9 mouse cellular contexts compared by ENCODE assay signal in genomic region chr5:139793338-139794089, GRCm38 (mm10). TPM values are rescaled to one million over a fixed set of nuclear protein-coding genes. Genes with fewer than 3 reads are reported as not detected.
DNase-seq lines count a peak whose midpoint lies in the region; ATAC-seq and TF ChIP-seq lines count a peak whose summit lies in the region.
"Had no signal": no experiment of that assay in that cellular context is flagged by ENCODE, and none has a peak within 500 bp of the region (broad histone marks: within the 10 kb centered on the region; RNA-seq: fewer than 3 reads in every experiment).

No protein-coding gene starts in this region.

- 14% methylated on average over 11 of the region's 11 CpGs for WGBS in intestine, embryonic 15.5 days
- 24% methylated on average over 11 of the region's 11 CpGs for WGBS in lung, embryonic 14.5 days

- peak; percentile 39 for ATAC-seq in intestine, embryonic 15.5 days
- ATAC-seq in lung, embryonic 14.5 days (ENCODE audit: insufficient read depth), result no peak

- peak overlapping the region; percentile 97 for H3K4me2 ChIP-seq in intestine, embryonic 15.5 days (replicated peaks)
- H3K4me2 ChIP-seq in lung, embryonic 14.5 days, result peak overlapping the region; percentile 100

- no peaks in the 10 kb centered on the region for H3K36me3 ChIP-seq in testis, adult 2 months (ENCODE audit: control insufficient read depth, insufficient read depth, low read length)
- H3K36me3 ChIP-seq in intestine, embryonic 15.5 days, result no peaks in the 10 kb centered on the region
- no peaks in the 10 kb centered on the region for H3K36me3 ChIP-seq in lung, embryonic 14.5 days (ENCODE audit: insufficient read depth)

- H3K27ac ChIP-seq in testis, adult 2 months (ENCODE audit: control insufficient read depth, insufficient read depth, low read depth, low read length), result peak overlapping the region; percentile 55
- H3K27ac ChIP-seq in embryonic fibroblast, embryonic 13.5 days (ENCODE audit: insufficient read depth, low read length), result peak overlapping the region; percentile 90
- H3K27ac ChIP-seq in intestine, embryonic 15.5 days, result peak overlapping the region; percentile 88
- H3K27ac ChIP-seq in lung, embryonic 14.5 days (ENCODE audit: low read depth), result peak overlapping the region; percentile 55; the same call in 1 of the 2 replicates

- H3K9me3 ChIP-seq in intestine, embryonic 15.5 days, result no peaks in the 10 kb centered on the region
- H3K9me3 ChIP-seq in lung, embryonic 14.5 days (ENCODE audit: low read depth, low read length), result no peaks in the 10 kb centered on the region

- H3K4me3 ChIP-seq in testis, adult 2 months (ENCODE audit: control insufficient read depth, low read depth, low read length), result no peak overlapping the region; the same call in 1 of the 2 replicates
- peak overlapping the region; percentile 75 for H3K4me3 ChIP-seq in embryonic fibroblast, embryonic 13.5 days (ENCODE audit: insufficient read depth, low read length)
- H3K4me3 ChIP-seq in intestine, embryonic 15.5 days (replicated peaks), result peak overlapping the region; percentile 78
- peak overlapping the region; percentile 91 for H3K4me3 ChIP-seq in lung, embryonic 14.5 days (ENCODE audit: low read depth, low read length)

- H3K27me3 ChIP-seq in testis, adult 2 months (ENCODE audit: control insufficient read depth, insufficient read depth, low read length), result no peaks in the 10 kb centered on the region
- H3K27me3 ChIP-seq in intestine, embryonic 15.5 days (replicated peaks), result no peaks in the 10 kb centered on the region
- no peaks in the 10 kb centered on the region for H3K27me3 ChIP-seq in lung, embryonic 14.5 days (ENCODE audit: insufficient read depth, low read length)

- H3K9ac ChIP-seq in intestine, embryonic 15.5 days, result peak overlapping the region; percentile 36; the same call in 1 of the 2 replicates
- peak overlapping the region; percentile 44; the same call in 1 of the 2 replicates for H3K9ac ChIP-seq in lung, embryonic 14.5 days

- peaks cover 15% of the 10 kb centered on the region for H3K4me1 ChIP-seq in testis, adult 2 months (ENCODE audit: control insufficient read depth, insufficient read depth, low read length)
- peaks cover 43% of the 10 kb centered on the region for H3K4me1 ChIP-seq in embryonic fibroblast, embryonic 13.5 days (ENCODE audit: control insufficient read depth, insufficient read depth, low read length)
- H3K4me1 ChIP-seq in intestine, embryonic 15.5 days (replicated peaks), result peaks cover 65% of the 10 kb centered on the region
- H3K4me1 ChIP-seq in lung, embryonic 14.5 days (ENCODE audit: insufficient read depth), result peaks cover 45% of the 10 kb centered on the region

- no peak for DNase-seq in testis, postnatal 10 days (ENCODE audit: low spot score)
- peak; percentile 55 for DNase-seq in lung, embryonic 14.5 days
- DNase-seq in ovary, postnatal 36 days (ENCODE audit: low spot score), result no peak
- no peak for DNase-seq in layer of hippocampus, postnatal 25 days (ENCODE audit: extremely low spot score in 1 of 2, low spot score in 1 of 2)
- DNase-seq in thymus, postnatal 14 days, result no peak

- no peak for TF ChIP-seq POLR2A in testis, adult 2 months (IDR thresholded peaks at IDR 0.05; ENCODE audit: control insufficient read depth, low read depth, low read length)
- no peak for TF ChIP-seq POLR2A in embryonic fibroblast, embryonic 13.5 days (IDR thresholded peaks at IDR 0.05; ENCODE audit: low read depth, low read length)

- no peak for TF ChIP-seq CTCF in testis, adult 2 months (IDR thresholded peaks at IDR 0.05; ENCODE audit: control insufficient read depth, insufficient read depth, insufficient replicate concordance, low read depth, low read length)
- TF ChIP-seq CTCF in embryonic fibroblast, embryonic 13.5 days (IDR thresholded peaks at IDR 0.05; ENCODE audit: borderline replicate concordance, insufficient read depth, low read length), result no peak
- TF ChIP-seq CTCF in lung, embryonic 14.5 days (IDR thresholded peaks at IDR 0.05; ENCODE audit: low read depth), result no peak

RNA-seq across cellular contexts. Expression of gene Mafk, which starts 2.2 kb away (rescaled TPM):
- polyA plus RNA-seq in testis, adult 2 months (2012; rRNA removed), result 10.8 and 14.5 TPM in 2 replicates
- polyA plus RNA-seq in embryonic fibroblast, embryonic 13.5 days (2011; ENCODE audit: insufficient read length, low read depth, missing spikeins), result 12.9 and 17.4 TPM in 2 replicates
- 17.6 and 20.7 TPM in 2 replicates for polyA plus RNA-seq in intestine, embryonic 15.5 days (2015; fragmentation: Nextera tagmentation; extraction: Ambion mirVana)
- polyA plus RNA-seq in lung, embryonic 14.5 days (2014; fragmentation: Nextera tagmentation; extraction: Ambion mirVana), result 8.0 and 10.0 TPM in 2 replicates
- 10 to 100 TPM; 10.0 to 10.6 TPM for total RNA-seq in layer of hippocampus, postnatal 25 days (2021)

RNA-seq across cellular contexts. Expression of gene Ints1, which starts 18.0 kb away (rescaled TPM):
- polyA plus RNA-seq in testis, adult 2 months (2012; rRNA removed), result 33.9 and 36.4 TPM in 2 replicates
- polyA plus RNA-seq in embryonic fibroblast, embryonic 13.5 days (2011; ENCODE audit: insufficient read length, low read depth, missing spikeins), result 40.0 and 43.6 TPM in 2 replicates
- polyA plus RNA-seq in intestine, embryonic 15.5 days (2015; fragmentation: Nextera tagmentation; extraction: Ambion mirVana), result 22.2 and 25.4 TPM in 2 replicates
- 37.6 and 39.8 TPM in 2 replicates for polyA plus RNA-seq in lung, embryonic 14.5 days (2014; fragmentation: Nextera tagmentation; extraction: Ambion mirVana)
- 100 to 1,000 TPM in 1 of 2 experiments, 10 to 100 TPM in 1; 79.4 to 103 TPM for total RNA-seq in layer of hippocampus, postnatal 25 days (2021)

RNA-seq across cellular contexts. Expression of gene Tmem184a, which starts 26.2 kb away (rescaled TPM):
- polyA plus RNA-seq in testis, adult 2 months (2012; rRNA removed), result 138 and 204 TPM in 2 replicates
- not detected in 2 replicates for polyA plus RNA-seq in embryonic fibroblast, embryonic 13.5 days (2011; ENCODE audit: insufficient read length, low read depth, missing spikeins)
- polyA plus RNA-seq in intestine, embryonic 15.5 days (2015; fragmentation: Nextera tagmentation; extraction: Ambion mirVana), result 57.7 and 68.4 TPM in 2 replicates
- polyA plus RNA-seq in lung, embryonic 14.5 days (2014; fragmentation: Nextera tagmentation; extraction: Ambion mirVana), result 8.4 and 10.5 TPM in 2 replicates
- under 1 TPM; 0.16 to 0.32 TPM for total RNA-seq in layer of hippocampus, postnatal 25 days (2021)

RNA-seq across cellular contexts. Expression of gene Gm26938, which starts 32.7 kb away (rescaled TPM):
- polyA plus RNA-seq in testis, adult 2 months (2012; rRNA removed), result not detected in 2 replicates
- polyA plus RNA-seq in embryonic fibroblast, embryonic 13.5 days (2011; ENCODE audit: insufficient read length, low read depth, missing spikeins), result not detected in 2 replicates
- 0.29 TPM in 1 of 2 replicates, not detected in the other for polyA plus RNA-seq in intestine, embryonic 15.5 days (2015; fragmentation: Nextera tagmentation; extraction: Ambion mirVana)
- not detected in 2 replicates for polyA plus RNA-seq in lung, embryonic 14.5 days (2014; fragmentation: Nextera tagmentation; extraction: Ambion mirVana)
- total RNA-seq in layer of hippocampus, postnatal 25 days (2021), result not detected
- polyA plus RNA-seq: embryonic facial prominence, embryonic 11.5 days had no signal

RNA-seq across cellular contexts. Expression of gene Psmg3, which starts 33.2 kb away (rescaled TPM):
- polyA plus RNA-seq in testis, adult 2 months (2012; rRNA removed), result 9.9 and 11.0 TPM in 2 replicates
- 15.3 and 15.8 TPM in 2 replicates for polyA plus RNA-seq in embryonic fibroblast, embryonic 13.5 days (2011; ENCODE audit: insufficient read length, low read depth, missing spikeins)
- polyA plus RNA-seq in intestine, embryonic 15.5 days (2015; fragmentation: Nextera tagmentation; extraction: Ambion mirVana), result 80.0 and 80.2 TPM in 2 replicates
- polyA plus RNA-seq in lung, embryonic 14.5 days (2014; fragmentation: Nextera tagmentation; extraction: Ambion mirVana), result 78.8 and 79.3 TPM in 2 replicates
- total RNA-seq in layer of hippocampus, postnatal 25 days (2021), result 10 to 100 TPM; 20.5 TPM
